Comparison of ENCODE assay signal across 10 mouse cellular contexts in the genomic region with DNA sequence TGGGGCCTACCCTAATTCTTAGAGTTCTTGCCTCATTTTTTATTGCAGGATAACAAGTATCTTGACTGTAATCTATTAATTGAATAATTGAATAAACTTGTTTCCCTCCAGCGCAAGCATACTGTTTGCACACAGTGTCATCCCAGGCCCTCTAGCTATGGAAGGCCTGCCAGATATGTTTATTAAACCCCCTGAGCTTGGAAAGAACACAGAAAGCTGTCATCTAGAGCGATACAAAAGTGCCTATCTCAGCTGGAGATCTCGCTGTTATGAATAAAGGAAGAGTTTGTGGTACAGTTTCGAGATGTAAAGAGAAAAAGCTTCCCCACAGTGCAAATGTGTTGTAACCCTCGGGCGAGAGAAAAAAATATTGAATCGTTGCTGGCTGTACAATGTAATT.
"Had no signal": no experiment of that assay in that cellular context is flagged by ENCODE, and none has a peak within 500 bp of the region (broad histone marks: within the 10 kb centered on the region; RNA-seq: fewer than 3 reads in every experiment).

No protein-coding gene starts in this region.

- H3K4me3 ChIP-seq: limb, embryonic 13.5 days; myocyte; neural tube, embryonic 15.5 days had no signal

- H3K4me2 ChIP-seq: limb, embryonic 13.5 days; neural tube, embryonic 15.5 days had no signal

- H3K27ac ChIP-seq: limb, embryonic 13.5 days; liver, embryonic 14.5 days; neural tube, embryonic 15.5 days had no signal

- H3K27me3 ChIP-seq: limb, embryonic 13.5 days; neural tube, embryonic 15.5 days had no signal

- H3K36me3 ChIP-seq: limb, embryonic 13.5 days; neural tube, embryonic 15.5 days had no signal

- H3K9me3 ChIP-seq: limb, embryonic 13.5 days; neural tube, embryonic 15.5 days had no signal

- H3K9ac ChIP-seq: limb, embryonic 13.5 days; liver, embryonic 14.5 days; neural tube, embryonic 15.5 days had no signal

- DNase-seq: kidney, postnatal 14 days; left cerebral cortex, postnatal 4 days; lung, adult 18-20 months; right cerebral cortex, adult 18-20 months; right cerebral cortex, postnatal 25 days; thymus, postnatal 4 days had no signal

- H3K4me1 ChIP-seq: limb, embryonic 13.5 days; neural tube, embryonic 15.5 days had no signal
